Mouse (Mus musculus) central nervous system, embryonic 18 days (tissue): ENCODE results near the gene Acsbg2. TPM values are rescaled to one million over a fixed set of nuclear protein-coding genes. Genes with fewer than 3 reads are reported as not detected.

Source experiments
- polyA plus RNA-seq: library from polyadenylated mRNA; depleted of rRNA; stranded (reverse); fragments of >200 nt; gene quantifications from 2 replicates; pipeline ENCODE4 v1.2.3, GENCODE M21; 2012; rRNA removed

The Acsbg2 gene
- polyA plus RNA-seq, result 0.01 and 0.04 TPM in 2 replicates

DNA sequence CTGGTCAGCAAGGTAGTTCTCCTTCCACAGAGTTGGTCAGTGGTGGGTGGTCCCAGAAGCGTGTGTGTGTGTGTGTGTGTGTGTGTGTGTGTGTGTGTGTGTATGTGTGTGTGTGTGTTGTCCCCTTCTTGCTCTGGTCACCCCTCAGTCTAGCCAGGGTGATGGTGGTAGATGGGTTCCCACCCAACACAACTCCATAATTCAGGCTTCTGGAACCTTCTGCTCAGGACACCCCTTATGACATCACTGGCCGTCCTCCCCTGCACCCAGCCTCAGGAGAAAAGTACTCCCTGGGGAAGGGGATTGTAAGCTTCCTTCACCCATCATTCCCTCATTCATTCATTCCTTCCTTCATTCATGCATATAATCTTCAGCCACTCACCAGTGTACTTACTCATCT, at the start of gene Acsbg2:
Gene Acsbg2, minus strand, starts transcription at position 211 of the 400 bp plus-strand sequence.

DNA sequence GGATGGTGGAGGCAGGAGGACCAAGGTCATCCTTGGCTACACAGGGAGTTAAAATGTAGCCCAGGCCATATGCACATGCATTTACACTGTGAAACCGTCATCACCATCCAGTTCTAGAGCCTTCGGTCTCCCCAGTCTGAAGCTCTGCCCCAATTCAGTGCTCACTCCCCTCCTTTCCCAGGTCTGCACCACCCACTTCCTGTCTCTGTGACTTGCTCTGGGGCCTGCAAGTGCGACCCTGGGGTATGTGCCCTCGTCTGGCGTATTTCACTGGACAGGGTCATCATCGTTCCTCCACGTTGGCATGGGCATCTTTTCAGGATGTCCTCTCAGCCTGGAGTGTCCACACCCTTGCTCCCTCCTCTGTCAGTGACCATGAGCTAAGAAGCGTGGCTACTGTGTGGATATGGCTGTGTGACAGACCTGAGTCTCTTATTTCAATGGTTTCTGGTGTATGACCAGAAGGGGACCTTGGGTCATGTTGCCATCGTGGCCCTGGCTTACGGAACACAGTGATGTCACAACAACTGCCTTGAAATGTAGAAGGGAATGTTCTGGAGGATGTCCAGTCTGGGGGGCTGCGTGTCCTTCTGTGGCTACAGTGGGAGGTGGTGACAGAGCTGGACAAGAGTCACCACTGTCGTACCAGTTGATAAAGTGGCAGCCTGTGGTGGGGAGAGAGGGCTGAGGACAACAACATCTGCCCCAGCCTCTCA, 847 bp upstream of the Acsbg2 start, which contains the start of gene 1700061G19Rik:
Gene 1700061G19Rik, plus strand, starts transcription at position 542 of the 716 bp plus-strand sequence.

DNA sequence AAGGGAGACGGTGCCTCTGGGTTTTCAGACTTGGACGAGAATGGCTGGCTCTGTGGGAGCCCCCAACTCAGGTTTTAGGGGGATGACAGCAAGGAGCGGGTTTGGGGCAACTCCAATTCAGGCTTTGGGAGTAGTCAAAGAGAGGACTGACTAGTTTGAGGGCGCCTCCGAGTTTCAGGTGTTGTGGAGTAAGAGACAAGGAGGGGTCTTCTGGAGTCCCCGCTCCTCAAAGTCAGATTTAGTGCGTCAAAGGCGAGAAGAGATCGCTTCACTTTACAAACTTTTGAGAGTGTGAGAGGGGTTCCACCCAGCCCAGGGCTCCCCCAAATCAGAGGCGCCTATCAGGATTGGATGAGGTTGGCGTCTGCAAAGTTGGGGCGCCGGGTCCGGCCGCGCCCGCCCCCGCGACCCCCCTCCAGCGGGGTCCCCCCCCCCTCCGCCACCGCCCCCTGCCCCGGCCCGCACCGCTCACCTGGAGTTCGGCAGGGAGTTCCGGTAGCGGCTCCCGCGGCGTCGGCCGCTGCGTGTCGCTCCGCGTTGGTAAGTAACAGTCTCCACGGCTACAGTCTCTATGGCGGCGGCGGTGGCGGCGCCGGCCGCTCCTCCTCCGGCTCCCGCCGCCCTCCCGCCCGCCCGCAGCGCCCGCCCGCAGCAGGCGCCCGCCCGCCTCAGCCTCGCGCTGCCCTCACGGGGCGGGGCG, 43.7 kb downstream of the Acsbg2 start, which contains the start of gene Rfx2:
Gene Rfx2, minus strand, starts transcription at position 603 of the 700 bp plus-strand sequence.

Other genes with a start within 250 kb of the Acsbg2 start
- gene Lonp1, start 247.6 kb downstream of the Acsbg2 start, polyA plus RNA-seq, result 73.6 and 76.2 TPM in 2 replicates
- gene Catsperd, start 246.3 kb downstream of the Acsbg2 start, polyA plus RNA-seq, result 3.9 and 4.6 TPM in 2 replicates
- 137 and 142 TPM in 2 replicates for gene Ranbp3, start 201.2 kb downstream of the Acsbg2 start, polyA plus RNA-seq
- 297 and 335 TPM in 2 replicates for gene Ndufa11, start 156.7 kb downstream of the Acsbg2 start, polyA plus RNA-seq
- gene Vmac, start 156.4 kb downstream of the Acsbg2 start, polyA plus RNA-seq, result 16.2 and 17.9 TPM in 2 replicates
- gene Nrtn, start 116.9 kb downstream of the Acsbg2 start, polyA plus RNA-seq, result 4.3 and 4.5 TPM in 2 replicates
- 192 and 196 TPM in 2 replicates for gene Dus3l, start 109.7 kb downstream of the Acsbg2 start, polyA plus RNA-seq
- gene Prr22, start 104.2 kb downstream of the Acsbg2 start, polyA plus RNA-seq, result 2.1 and 2.4 TPM in 2 replicates
- 3.2 and 3.9 TPM in 2 replicates for gene Rfx2, start 43.4 kb downstream of the Acsbg2 start, polyA plus RNA-seq
- gene 1700061G19Rik, start 1.0 kb upstream of the Acsbg2 start, polyA plus RNA-seq, result 0.08 TPM in 2 replicates
- gene Mllt1, start 61.0 kb upstream of the Acsbg2 start, polyA plus RNA-seq, result 115 and 124 TPM in 2 replicates
- gene Acer1, start 107.7 kb upstream of the Acsbg2 start, polyA plus RNA-seq, result not detected in 2 replicates
- 147 and 151 TPM in 2 replicates for gene Clpp, start 115.9 kb upstream of the Acsbg2 start, polyA plus RNA-seq
- gene Alkbh7, start 122.9 kb upstream of the Acsbg2 start, polyA plus RNA-seq, result 36.5 and 41.5 TPM in 2 replicates
- gene Pspn, start 125.6 kb upstream of the Acsbg2 start, polyA plus RNA-seq, result 0.39 TPM in 1 of 2 replicates, not detected in the other
- gene Gtf2f1, start 136.8 kb upstream of the Acsbg2 start, polyA plus RNA-seq, result 80.5 and 81.7 TPM in 2 replicates
- gene Gm17949, start 137.0 kb upstream of the Acsbg2 start, polyA plus RNA-seq, result 0.04 and 0.06 TPM in 2 replicates
- gene Khsrp, start 157.1 kb upstream of the Acsbg2 start, polyA plus RNA-seq, result 69.3 and 75.7 TPM in 2 replicates
- 0.04 and 0.08 TPM in 2 replicates for gene Slc25a41, start 167.2 kb upstream of the Acsbg2 start, polyA plus RNA-seq
- 3.5 TPM in 2 replicates for gene Crb3, start 184.7 kb upstream of the Acsbg2 start, polyA plus RNA-seq
- gene Slc25a23, start 185.4 kb upstream of the Acsbg2 start, polyA plus RNA-seq, result 99.8 and 105 TPM in 2 replicates
- 3.1 and 3.5 TPM in 2 replicates for gene Dennd1c, start 204.1 kb upstream of the Acsbg2 start, polyA plus RNA-seq
- gene Tubb4a, start 213.3 kb upstream of the Acsbg2 start, polyA plus RNA-seq, result 187 and 200 TPM in 2 replicates
- 8.1 TPM in 2 replicates for gene Tnfsf9, start 230.9 kb upstream of the Acsbg2 start, polyA plus RNA-seq